Mouse (Mus musculus) kidney, adult 2 months (tissue): ENCODE data around the gene Kcna3.

Experiments
- CTCF ChIP-seq: fragments of 200-500 bp; conservative IDR thresholded peaks from 2 replicates; pipeline ENCODE4 v1.5.1; 2011; ENCODE audit warnings: low read depth, mild to moderate bottlenecking, control low read depth, low read length, moderate library complexity, mixed read lengths; ENCODE audit not compliant: insufficient read depth, insufficient read length
- POLR2A ChIP-seq: fragments of 200-500 bp; IDR thresholded peaks from one replicate; pipeline ENCODE4 v1.6.1; 2011; ENCODE audit warnings: low read depth, low read length, control low read depth

GRCm38 (mm10) chr3:107002249-107003123 lies 33.5 kb upstream of the Kcna3 start:
- no peak for TF ChIP-seq CTCF
- no peak for TF ChIP-seq POLR2A
